9 mouse cellular contexts compared by ENCODE assay signal in genomic region chr5:140829081-140829910, GRCm38 (mm10). TPM values are rescaled to one million over a fixed set of nuclear protein-coding genes. Genes with fewer than 3 reads are reported as not detected.
DNase-seq lines count a peak whose midpoint lies in the region; ATAC-seq and TF ChIP-seq lines count a peak whose summit lies in the region.
"Had no signal": no experiment of that assay in that cellular context is flagged by ENCODE, and none has a peak within 500 bp of the region (broad histone marks: within the 10 kb centered on the region; RNA-seq: fewer than 3 reads in every experiment).

No protein-coding gene starts in this region.

- H3K27me3 ChIP-seq in E14TG2a.4 (ENCODE audit: insufficient read depth, low read length) = no peaks in the 10 kb centered on the region
- H3K27me3 ChIP-seq in forebrain, embryonic 13.5 days = no peaks in the 10 kb centered on the region
- H3K27me3 ChIP-seq in midbrain, postnatal 0 days (ENCODE audit: insufficient read depth, low read length) = no peaks in the 10 kb centered on the region
- H3K27me3 ChIP-seq: Patski had no signal

- 36% methylated on average over 18 of the region's 18 CpGs for WGBS in forebrain, embryonic 13.5 days
- 34% methylated on average over 18 of the region's 18 CpGs for WGBS in midbrain, postnatal 0 days

- no peaks in the 10 kb centered on the region for H3K9me3 ChIP-seq in E14TG2a.4 (ENCODE audit: low read length)
- H3K9me3 ChIP-seq in forebrain, embryonic 13.5 days (replicated peaks) = no peaks in the 10 kb centered on the region
- H3K9me3 ChIP-seq in midbrain, postnatal 0 days (ENCODE audit: low read length) = no peaks in the 10 kb centered on the region

- no peak overlapping the region for H3K27ac ChIP-seq in forebrain, embryonic 13.5 days
- peak overlapping the region; percentile 82 for H3K27ac ChIP-seq in midbrain, postnatal 0 days (ENCODE audit: low read depth, low read length)

- peak overlapping the region; percentile 87 for H3K4me3 ChIP-seq in E14TG2a.4 (replicated peaks; ENCODE audit: low read length)
- H3K4me3 ChIP-seq in forebrain, embryonic 13.5 days = peak overlapping the region; percentile 79
- peak overlapping the region; percentile 81 for H3K4me3 ChIP-seq in midbrain, postnatal 0 days (ENCODE audit: low read depth, low read length)

- H3K4me2 ChIP-seq in forebrain, embryonic 13.5 days = peak overlapping the region; percentile 97
- H3K4me2 ChIP-seq in midbrain, postnatal 0 days (ENCODE audit: low read depth, low read length, poor library complexity, severe bottlenecking) = peak overlapping the region; percentile 95

- no peak for DNase-seq in cerebellum, adult 8-10 months
- peak; percentile 18 to 46 for DNase-seq in kidney, postnatal 4 days
- no peak for DNase-seq in midbrain, postnatal 0 days (ENCODE audit: low spot score)
- DNase-seq in urinary bladder, postnatal 4 days (ENCODE audit: low spot score in 2 of 2) = no peak
- DNase-seq in spleen, postnatal 36 days (ENCODE audit: low spot score in 2 of 2) = no peak

- H3K4me1 ChIP-seq in E14TG2a.4 (replicated peaks; ENCODE audit: low read depth, low read length) = peaks cover 31% of the 10 kb centered on the region
- H3K4me1 ChIP-seq in forebrain, embryonic 13.5 days = peaks cover 33% of the 10 kb centered on the region
- H3K4me1 ChIP-seq in midbrain, postnatal 0 days (ENCODE audit: insufficient read depth, low read length) = peaks cover 14% of the 10 kb centered on the region

- peaks cover 25% of the 10 kb centered on the region for H3K36me3 ChIP-seq in E14TG2a.4 (ENCODE audit: insufficient read depth, low read length)
- no peaks in the 10 kb centered on the region for H3K36me3 ChIP-seq in forebrain, embryonic 13.5 days (ENCODE audit: poor library complexity, severe bottlenecking)
- no peaks in the 10 kb centered on the region for H3K36me3 ChIP-seq in midbrain, postnatal 0 days (ENCODE audit: insufficient read depth, low read length)

- 0 out of 2 replicates have a peak, but pooled peaks have one; percentile 4 for ATAC-seq in cerebellum, adult (ENCODE audit: insufficient number of reproducible peaks, low FRiP score, low TSS enrichment)
- ATAC-seq in forebrain, embryonic 13.5 days = no peak
- ATAC-seq in midbrain, postnatal 0 days (ENCODE audit: low FRiP score) = no peak

- TF ChIP-seq CTCF in E14TG2a.4 (conservative IDR thresholded peaks at IDR 0.05; ENCODE audit: low read length) = no peak
- TF ChIP-seq CTCF in midbrain, postnatal 0 days (IDR thresholded peaks at IDR 0.05) = peak; percentile 38

- H3K9ac ChIP-seq in forebrain, embryonic 13.5 days = peak overlapping the region; percentile 84
- H3K9ac ChIP-seq in midbrain, postnatal 0 days (replicated peaks; ENCODE audit: low read length, poor library complexity, severe bottlenecking) = peak overlapping the region; percentile 77

RNA-seq across cellular contexts. Expression of gene Gna12, which starts 0.9 kb away (rescaled TPM):
- polyA plus RNA-seq in forebrain, embryonic 13.5 days (2015; fragmentation: Nextera tagmentation; extraction: Ambion mirVana) = 11.0 and 12.6 TPM in 2 replicates
- total RNA-seq in midbrain, postnatal 0 days (2014; rRNA removed) = 115 and 152 TPM in 2 replicates
- 26.5 and 28.0 TPM in 2 replicates for polyA plus RNA-seq in midbrain, postnatal 0 days (2015; fragmentation: Nextera tagmentation; extraction: Ambion mirVana)

Comparison
In these comparisons a context has a peak if more than half of its experiments do, and no peak if none do; other contexts are left out.
1. DNase-seq: peak in kidney, postnatal 4 days (2 of 2); none in cerebellum, adult 8-10 months (single experiment), midbrain, postnatal 0 days (single experiment), urinary bladder, postnatal 4 days (0 of 2) and spleen, postnatal 36 days (0 of 2).
2. Peak in every context shown above with its lines, with median percentiles within 50 percentile points of each other: H3K4me3 ChIP-seq.